Mouse (Mus musculus) duodenum, adult 2 months (tissue): ENCODE data around the gene Trmt61a. TPM values are rescaled to one million over a fixed set of nuclear protein-coding genes. Genes with fewer than 3 reads are reported as not detected.

Experiments used
- polyA plus RNA-seq: library from polyadenylated mRNA; depleted of rRNA; stranded (reverse); fragments of >200 nt; gene quantifications from 2 replicates; pipeline ENCODE4 v1.2.3, GENCODE M21; 2012; ENCODE audit warnings: low replicate concordance; rRNA removed

Gene Trmt61a
- 27.7 and 54.5 TPM in 2 replicates for polyA plus RNA-seq

DNA sequence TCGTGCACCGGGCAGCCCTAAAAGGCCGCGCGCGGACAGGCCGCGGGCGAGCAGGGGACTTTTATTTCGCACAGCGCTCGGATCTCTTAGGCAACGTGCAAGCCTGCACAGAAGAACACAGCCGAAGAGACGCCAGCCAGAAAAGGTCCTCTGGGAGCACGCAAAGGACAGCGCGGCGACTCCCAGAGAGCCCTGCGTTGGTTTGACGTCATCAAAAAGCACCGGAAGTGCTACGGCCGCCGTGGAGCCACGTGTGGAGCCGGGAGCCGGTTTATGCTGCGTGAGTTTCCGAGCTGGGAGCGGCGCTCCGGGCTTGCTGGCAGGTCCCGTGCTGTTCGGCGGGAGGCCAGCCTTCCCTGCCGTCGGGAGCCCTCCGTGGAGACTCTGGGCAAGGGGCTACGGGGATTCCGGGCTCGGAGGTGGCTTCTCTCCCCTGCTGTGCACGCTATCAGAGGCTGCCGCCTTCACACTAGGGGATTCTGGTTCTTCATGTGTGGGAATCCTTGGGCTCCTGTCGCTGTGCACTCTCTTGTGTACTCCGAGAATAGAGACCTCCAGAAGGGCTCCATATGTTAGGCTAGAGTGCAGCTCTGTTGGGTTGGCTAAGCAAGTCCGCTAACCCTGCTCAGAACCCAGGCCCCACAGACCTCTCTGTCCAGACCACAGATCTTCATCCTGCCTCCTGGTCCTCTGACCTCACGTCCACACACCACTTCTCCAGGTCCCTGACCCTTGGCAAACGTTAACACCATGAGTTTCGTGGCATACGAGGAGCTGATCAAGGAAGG, at the start of gene Trmt61a:
Gene Trmt61a (plus strand): TSS at position 224 of the 788 bp plus-strand sequence.

DNA sequence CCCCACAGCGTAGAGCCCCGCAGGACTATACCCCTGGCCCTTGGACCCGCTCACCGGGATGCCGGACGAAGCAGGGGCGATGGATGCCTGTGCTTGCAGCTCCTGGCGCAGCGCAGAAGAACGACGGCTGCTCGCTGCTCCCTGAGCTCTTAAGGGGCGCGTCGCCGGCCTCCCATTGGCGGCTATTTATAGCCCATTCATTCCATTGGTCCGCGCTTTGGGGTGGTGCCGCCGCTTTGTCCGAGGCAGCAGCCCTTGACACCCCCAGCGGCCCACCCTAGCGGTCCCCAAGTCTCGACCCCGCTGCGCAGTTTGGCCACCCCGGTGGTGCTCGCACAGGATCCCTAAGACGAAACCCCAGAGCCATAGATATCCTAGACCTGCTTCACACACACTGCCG, 5.7 kb upstream of the Trmt61a start, which contains the start of gene Ckb:
Gene Ckb (minus strand): TSS at position 163 of the 400 bp plus-strand sequence.

DNA sequence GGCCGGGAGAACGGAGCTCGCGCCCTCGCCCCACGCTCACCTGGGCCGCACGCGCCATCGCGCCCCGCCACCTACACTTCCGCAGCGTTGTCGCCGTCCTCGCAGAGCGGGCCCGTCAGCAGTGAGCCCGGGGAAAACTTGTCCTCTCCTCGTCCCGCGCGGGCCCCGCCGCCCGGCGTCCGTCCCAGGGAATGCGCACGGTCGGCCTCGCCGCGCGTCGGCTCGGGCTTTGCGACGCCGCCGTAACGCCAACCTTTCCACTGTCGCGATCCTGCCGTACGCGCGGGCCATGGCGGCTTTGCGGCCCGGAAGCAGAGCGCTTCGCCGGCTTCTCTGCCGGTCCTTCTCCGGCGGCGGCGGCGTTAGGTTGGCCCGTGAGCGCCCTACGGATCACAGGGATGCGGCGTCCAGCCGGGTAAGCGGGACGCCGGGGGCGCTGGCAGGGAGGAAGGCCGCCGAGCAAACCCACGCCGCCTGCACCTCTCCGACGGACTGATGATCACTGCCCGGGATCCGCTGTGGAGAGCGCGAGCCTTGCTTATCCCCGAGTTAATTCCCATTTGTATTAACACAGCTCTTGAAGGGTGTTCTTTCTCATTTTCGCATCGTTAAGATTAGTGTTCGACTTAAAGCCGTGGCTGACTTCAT, 35.2 kb downstream of the Trmt61a start, which contains the start of the genes Bag5 and Apopt1:
Gene Bag5 (minus strand): TSS at position 254 of the 648 bp plus-strand sequence.
Gene Apopt1 (plus strand): TSS at position 258 of the 648 bp plus-strand sequence.

Other genes starting within 250 kb of the Trmt61a start
- 8.2 and 13.2 TPM in 2 replicates for gene Tnfaip2, start 235.6 kb upstream of the Trmt61a start, polyA plus RNA-seq
- 0.40 and 0.56 TPM in 2 replicates for gene Gm266, start 192.3 kb upstream of the Trmt61a start, polyA plus RNA-seq
- 70.5 and 96.8 TPM in 2 replicates for gene Eif5, start 140.1 kb upstream of the Trmt61a start, polyA plus RNA-seq
- gene Mark3, start 103.6 kb upstream of the Trmt61a start, polyA plus RNA-seq, result 14.8 and 19.2 TPM in 2 replicates
- gene Ckb, start 5.8 kb upstream of the Trmt61a start, polyA plus RNA-seq, result 1,829 and 2,014 TPM in 2 replicates
- gene Bag5, start 35.2 kb downstream of the Trmt61a start, polyA plus RNA-seq, result 2.9 and 3.7 TPM in 2 replicates
- gene Apopt1, start 35.2 kb downstream of the Trmt61a start, polyA plus RNA-seq, result 29.6 and 101 TPM in 2 replicates
- 40.4 and 41.1 TPM in 2 replicates for gene Klc1, start 80.7 kb downstream of the Trmt61a start, polyA plus RNA-seq
- gene Xrcc3, start 135.8 kb downstream of the Trmt61a start, polyA plus RNA-seq, result 7.6 and 8.9 TPM in 2 replicates
- gene Zfyve21, start 136.1 kb downstream of the Trmt61a start, polyA plus RNA-seq, result 52.8 and 116 TPM in 2 replicates
- gene Ppp1r13b, start 230.0 kb downstream of the Trmt61a start, polyA plus RNA-seq, result 14.9 and 16.3 TPM in 2 replicates